In the genomic region with DNA sequence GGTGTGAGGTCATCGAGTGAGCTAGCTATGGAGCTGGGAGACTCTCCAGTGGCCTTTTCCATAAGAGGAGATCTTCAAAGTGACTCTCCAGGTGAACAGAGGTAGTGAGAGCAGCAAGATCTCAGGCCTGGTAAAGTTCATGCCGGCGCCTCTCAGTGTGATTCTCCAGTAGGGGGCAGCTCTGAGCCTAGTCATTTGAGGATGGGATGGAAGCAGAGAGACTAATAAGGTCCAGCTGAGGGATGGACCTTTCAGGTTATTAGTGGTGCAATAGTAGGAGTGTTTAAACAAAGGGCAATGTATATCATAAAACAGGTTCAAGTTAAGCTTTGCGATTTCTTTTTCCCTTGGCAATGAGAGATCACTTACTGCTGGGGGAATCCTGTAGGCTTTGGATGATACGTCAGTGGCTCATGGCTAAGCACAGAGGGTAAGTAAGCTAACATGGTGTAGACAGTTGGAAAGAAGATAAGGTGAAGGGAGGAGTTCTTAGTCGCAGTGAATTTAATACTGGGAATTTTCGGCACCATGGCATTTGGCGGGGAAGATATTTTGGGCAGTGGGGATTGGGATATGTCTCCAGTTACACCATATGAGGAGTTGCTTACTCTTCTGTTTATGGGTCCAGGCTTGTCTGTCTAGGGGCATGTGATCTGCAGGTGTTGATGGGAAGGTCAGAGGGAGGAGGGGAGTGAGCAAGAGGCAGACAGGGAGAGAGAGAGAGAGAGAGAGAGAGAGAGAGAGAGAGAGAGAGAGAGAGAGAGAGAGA, we compare ENCODE assay signal across 8 mouse cellular contexts. TPM values are rescaled to one million over a fixed set of nuclear protein-coding genes. Genes with fewer than 3 reads are reported as not detected.
DNase-seq lines count a peak whose midpoint lies in the region; ATAC-seq lines count a peak whose summit lies in the region.
"Had no signal": no experiment of that assay in that cellular context is flagged by ENCODE, and none has a peak within 500 bp of the region (broad histone marks: within the 10 kb centered on the region; RNA-seq: fewer than 3 reads in every experiment).

No protein-coding gene starts in this region.

- no peak overlapping the region for H3K4me3 ChIP-seq in heart, embryonic 11.5 days (ENCODE audit: low read depth, low read length)
- H3K4me3 ChIP-seq in kidney, embryonic 16.5 days (ENCODE audit: low read length): no peak overlapping the region

- no peak overlapping the region for H3K4me2 ChIP-seq in heart, embryonic 11.5 days
- H3K4me2 ChIP-seq in kidney, embryonic 16.5 days (replicated peaks; ENCODE audit: low read depth, low read length): no peak overlapping the region

- no peaks in the 10 kb centered on the region for H3K27me3 ChIP-seq in heart, embryonic 11.5 days (ENCODE audit: control insufficient read depth, insufficient read depth, low read length)
- H3K27me3 ChIP-seq in kidney, embryonic 16.5 days (ENCODE audit: insufficient read depth, low read length): no peaks in the 10 kb centered on the region

- H3K9me3 ChIP-seq in heart, embryonic 11.5 days (replicated peaks; ENCODE audit: control insufficient read depth, low read length): no peaks in the 10 kb centered on the region
- no peaks in the 10 kb centered on the region for H3K9me3 ChIP-seq in kidney, embryonic 16.5 days (ENCODE audit: low read length)

- no peak overlapping the region for H3K27ac ChIP-seq in heart, embryonic 11.5 days (ENCODE audit: low read depth, low read length)
- H3K27ac ChIP-seq in kidney, embryonic 16.5 days (ENCODE audit: low read length): no peak overlapping the region

- 52% methylated on average over 8 of the region's 8 CpGs for WGBS in heart, embryonic 11.5 days (ENCODE audit: insufficient replicate concordance)
- 41% methylated on average over 8 of the region's 8 CpGs for WGBS in kidney, embryonic 16.5 days

- ATAC-seq in heart, embryonic 11.5 days (replicated peaks; ENCODE audit: insufficient number of reproducible peaks, low FRiP score, low TSS enrichment): no peak
- ATAC-seq in kidney, embryonic 16.5 days (ENCODE audit: low FRiP score, low TSS enrichment): peak; percentile 69; the same call in 1 of the 2 replicates

- H3K4me1 ChIP-seq in heart, embryonic 11.5 days (ENCODE audit: control insufficient read depth, insufficient read depth, low read length): no peaks in the 10 kb centered on the region
- H3K4me1 ChIP-seq in kidney, embryonic 16.5 days (ENCODE audit: insufficient read depth, low read length): peaks cover 24% of the 10 kb centered on the region

- no peaks in the 10 kb centered on the region for H3K36me3 ChIP-seq in heart, embryonic 11.5 days (ENCODE audit: control insufficient read depth, insufficient read depth, low read length)
- no peaks in the 10 kb centered on the region for H3K36me3 ChIP-seq in kidney, embryonic 16.5 days (ENCODE audit: insufficient read depth, low read length)

- peak; percentile 47 for DNase-seq in heart, postnatal 4 days
- DNase-seq in B cell, adult 2 months: peak; percentile 35 to 47
- peak; percentile 52 for DNase-seq in adrenal gland, adult 2 months
- peak; percentile 49 for DNase-seq in retina, embryonic 14.5 days (ENCODE audit: low spot score)
- no peak for DNase-seq in urinary bladder, adult 2 months (ENCODE audit: low spot score)

- no peak overlapping the region for H3K9ac ChIP-seq in heart, embryonic 11.5 days (ENCODE audit: low read depth, low read length)
- H3K9ac ChIP-seq in kidney, embryonic 16.5 days (replicated peaks; ENCODE audit: low read length): no peak overlapping the region

RNA-seq across cellular contexts. Expression of gene Dusp23, which starts 17.9 kb away (rescaled TPM):
- 1 to 10 TPM; 6.0 to 6.3 TPM for total RNA-seq in heart, postnatal 4 days (2021)
- 11.8 and 14.5 TPM in 2 replicates for polyA plus RNA-seq in heart, embryonic 11.5 days (2014; fragmentation: Nextera tagmentation; extraction: Ambion mirVana)
- total RNA-seq in adrenal gland, adult 2 months (2021): 1 to 10 TPM; 7.0 to 7.3 TPM
- polyA plus RNA-seq in adrenal gland, adult 2 months (2012; rRNA removed): 29.4 and 32.0 TPM in 2 replicates
- 18.5 and 21.7 TPM in 2 replicates for polyA plus RNA-seq in kidney, embryonic 16.5 days (2015; fragmentation: Nextera tagmentation; extraction: Ambion mirVana)
- polyA plus RNA-seq in urinary bladder, adult 2 months (2012; rRNA removed): 18.2 and 20.3 TPM in 2 replicates

RNA-seq across cellular contexts. Expression of gene Crp, which starts 47.2 kb away (rescaled TPM):
- total RNA-seq in heart, postnatal 4 days (2021): not detected
- 0.11 TPM in 1 of 2 replicates, not detected in the other for polyA plus RNA-seq in heart, embryonic 11.5 days (2014; fragmentation: Nextera tagmentation; extraction: Ambion mirVana)
- 1 to 10 TPM in 1 of 2 experiments, not detected in 1; 1.0 TPM for total RNA-seq in adrenal gland, adult 2 months (2021)
- polyA plus RNA-seq in adrenal gland, adult 2 months (2012; rRNA removed): not detected in 2 replicates
- 0.69 and 0.73 TPM in 2 replicates for polyA plus RNA-seq in kidney, embryonic 16.5 days (2015; fragmentation: Nextera tagmentation; extraction: Ambion mirVana)
- not detected in 2 replicates for polyA plus RNA-seq in urinary bladder, adult 2 months (2012; rRNA removed)
- total RNA-seq: layer of hippocampus, adult 18-20 months had no signal

RNA-seq across cellular contexts. Expression of gene Fcrl6, which starts 48.4 kb away (rescaled TPM):
- not detected for total RNA-seq in heart, postnatal 4 days (2021)
- polyA plus RNA-seq in heart, embryonic 11.5 days (2014; fragmentation: Nextera tagmentation; extraction: Ambion mirVana): not detected in 2 replicates
- not detected for total RNA-seq in adrenal gland, adult 2 months (2021)
- not detected in 2 replicates for polyA plus RNA-seq in adrenal gland, adult 2 months (2012; rRNA removed)
- not detected in 2 replicates for polyA plus RNA-seq in kidney, embryonic 16.5 days (2015; fragmentation: Nextera tagmentation; extraction: Ambion mirVana)
- not detected in 2 replicates for polyA plus RNA-seq in urinary bladder, adult 2 months (2012; rRNA removed)
- total RNA-seq: layer of hippocampus, adult 18-20 months had no signal
